Mouse (Mus musculus) ovary, postnatal 14 days (tissue): ENCODE measurements at regions not wholly inside any gene's neighbourhood (a gene's known extent, or its start where the extent isn't known, plus 50 kb on each side); places are given as distances from the start of the nearest gene placed in this dataset.

Experiments used
- DNase-seq: peaks from one replicate; pipeline ENCODE4 v3.0.0; 2022; ENCODE audit warnings: low spot score

- no peak for DNase-seq
Observed at GRCm38 (mm10) chr16:64391440-64392197, 210.6 kb downstream of the Csnka2ip start.

- DNase-seq: no peak
Observed at GRCm38 (mm10) chr16:64368608-64369399, 233.4 kb downstream of the Csnka2ip start.

GRCm38 (mm10) chr16:64347940-64348339 is 254.3 kb downstream of the Csnka2ip start:
- no peak for DNase-seq

GRCm38 (mm10) chr16:64332887-64333455 is 269.2 kb downstream of the Csnka2ip start:
- no peak for DNase-seq

GRCm38 (mm10) chr16:64332195-64332886 is 269.9 kb downstream of the Csnka2ip start:
- no peak for DNase-seq

- no peak for DNase-seq
Observed at GRCm38 (mm10) chr16:64329264-64330060, 272.7 kb downstream of the Csnka2ip start.

GRCm38 (mm10) chr16:64318796-64319493 is 283.3 kb downstream of the Csnka2ip start:
- DNase-seq: no peak

GRCm38 (mm10) chr16:64316831-64317230 is 285.4 kb downstream of the Csnka2ip start:
- DNase-seq: no peak

GRCm38 (mm10) chr16:64293507-64293906 is 308.7 kb downstream of the Csnka2ip start:
- DNase-seq: no peak

- DNase-seq: no peak
Observed at GRCm38 (mm10) chr16:64285306-64285705, 316.9 kb downstream of the Csnka2ip start.

GRCm38 (mm10) chr16:64275860-64276597 is 326.2 kb downstream of the Csnka2ip start:
- DNase-seq: no peak

- DNase-seq: no peak
Observed at GRCm38 (mm10) chr16:64275420-64275819, 326.8 kb downstream of the Csnka2ip start.

GRCm38 (mm10) chr16:64264960-64265736 is 337.1 kb downstream of the Csnka2ip start:
- DNase-seq: no peak

- DNase-seq: no peak
Observed at GRCm38 (mm10) chr16:64251155-64251554, 351.1 kb downstream of the Csnka2ip start.

GRCm38 (mm10) chr16:64248743-64249142 is 353.5 kb downstream of the Csnka2ip start:
- no peak for DNase-seq

GRCm38 (mm10) chr16:64245942-64246341 is 356.3 kb downstream of the Csnka2ip start:
- no peak for DNase-seq

GRCm38 (mm10) chr16:64224336-64224735 is 360.4 kb upstream of the Epha3 start:
- DNase-seq: no peak

- DNase-seq: no peak
Observed at GRCm38 (mm10) chr16:64216671-64217070, 352.7 kb upstream of the Epha3 start.

- no peak for DNase-seq
Observed at GRCm38 (mm10) chr16:64211895-64212294, 347.9 kb upstream of the Epha3 start.
